Mouse (Mus musculus) MEL (cell line): ENCODE measurements around the gene Arhgef15. TPM values are rescaled to one million over a fixed set of nuclear protein-coding genes. Genes with fewer than 3 reads are reported as not detected.

ENCODE experiments used
- DNase-seq: peaks from one replicate; pipeline ENCODE4 v3.0.0; 2011; ENCODE audit warnings: low read depth, low spot score
- H3K27ac ChIP-seq: 2 replicates; pipeline ENCODE4 v1.5.1; 2012; ENCODE audit warnings: low read depth, mild to moderate bottlenecking, control low read depth, low read length, moderate library complexity; ENCODE audit not compliant: control insufficient read depth
- H3K27me3 ChIP-seq, 2 experiments: fragments of 150-350 bp in 1 of 2; sonication (generic) in 1 of 2; 2 replicates each; pipeline ENCODE4 v1.6.1; 2012; ENCODE audit warnings: low read length in 2 of 2, mild to moderate bottlenecking in 2 of 2, improper control_type of control experiment in 1 of 2, moderate library complexity in 1 of 2; ENCODE audit not compliant: insufficient read depth in 2 of 2, control insufficient read depth in 1 of 2
- H3K36me3 ChIP-seq, 2 experiments: 2 replicates each; pipeline ENCODE4 v1.6.1; 2012 to 2014; ENCODE audit warnings: low read length in 2 of 2, improper control_type of control experiment in 1 of 2, inconsistent platforms in 1 of 2, mild to moderate bottlenecking in 1 of 2; ENCODE audit not compliant: insufficient read depth in 2 of 2, control insufficient read depth in 1 of 2
- H3K4me1 ChIP-seq, 2 experiments: fragments of 150-350 bp in 1 of 2; sonication (generic) in 1 of 2; 2 replicates each; pipeline ENCODE4 v1.6.1; 2012; ENCODE audit warnings: low read length in 2 of 2, improper control_type of control experiment in 1 of 2, mild to moderate bottlenecking in 1 of 2; ENCODE audit not compliant: insufficient read depth in 2 of 2, control insufficient read depth in 1 of 2
- H3K4me3 ChIP-seq, 2 experiments: fragments of 150-350 bp in 1 of 2; sonication (generic) in 1 of 2; 2 replicates each; pipeline ENCODE4 v1.5.1; 2012; ENCODE audit warnings: low read depth in 2 of 2, low read length in 2 of 2, mild to moderate bottlenecking in 2 of 2, moderate library complexity in 2 of 2, control low read depth in 1 of 2, improper control_type of control experiment in 1 of 2; ENCODE audit not compliant: control insufficient read depth in 1 of 2, insufficient read depth in 1 of 2
- H3K79me2 ChIP-seq: 2 replicates; pipeline ENCODE4 v1.6.1; 2012; ENCODE audit warnings: mild to moderate bottlenecking, low read length, moderate library complexity; ENCODE audit not compliant: control insufficient read depth, poor library complexity, insufficient read depth
- H3K9ac ChIP-seq: 2 replicates; pipeline ENCODE4 v1.6.1; 2012; ENCODE audit warnings: low read depth, mild to moderate bottlenecking, control low read depth, low read length, moderate library complexity; ENCODE audit not compliant: control insufficient read depth, poor library complexity, severe bottlenecking
- H3K9me3 ChIP-seq: fragments of 150-350 bp; sonication (generic); replicated peaks from 2 replicates; pipeline ENCODE4 v1.6.1; 2012; ENCODE audit warnings: mild to moderate bottlenecking, low read length, improper control_type of control experiment, moderate library complexity; ENCODE audit not compliant: insufficient read depth
- CHD1 ChIP-seq: IDR thresholded peaks from 2 replicates; pipeline ENCODE4 v1.6.1; 2012; ENCODE audit warnings: low read depth, mild to moderate bottlenecking, inconsistent platforms, low read length, improper control_type of control experiment
- CHD2 ChIP-seq: IDR thresholded peaks from 2 replicates; pipeline ENCODE4 v1.6.1; 2011; ENCODE audit warnings: low read length, improper control_type of control experiment
- EP300 ChIP-seq, 2 experiments: IDR thresholded peaks; 2 replicates each; pipeline ENCODE4 v1.6.1; 2011; ENCODE audit warnings: improper control_type of control experiment in 2 of 2, low read length in 2 of 2, low read depth in 1 of 2, mild to moderate bottlenecking in 1 of 2
- HCFC1 ChIP-seq: IDR thresholded peaks from 2 replicates; pipeline ENCODE4 v1.6.1; 2012; ENCODE audit warnings: low read depth, mild to moderate bottlenecking, inconsistent platforms, low read length, improper control_type of control experiment, moderate library complexity
- JUND ChIP-seq: IDR thresholded peaks from 2 replicates; pipeline ENCODE4 v1.6.1; 2011; ENCODE audit warnings: low read depth, mild to moderate bottlenecking, improper control_type of control experiment, low read length
- MAFK ChIP-seq: IDR thresholded peaks from 2 replicates; pipeline ENCODE4 v1.6.1; 2011; ENCODE audit warnings: low read depth, mild to moderate bottlenecking, low read length, improper control_type of control experiment, borderline replicate concordance
- MAZ ChIP-seq: IDR thresholded peaks from 2 replicates; pipeline ENCODE4 v1.6.1; 2012; ENCODE audit warnings: low read depth, mild to moderate bottlenecking, inconsistent platforms, low read length, improper control_type of control experiment
- MXI1 ChIP-seq: IDR thresholded peaks from 2 replicates; pipeline ENCODE4 v1.6.1; 2011; ENCODE audit warnings: mild to moderate bottlenecking, low read depth, low read length, improper control_type of control experiment
- MYB ChIP-seq: IDR thresholded peaks from 2 replicates; pipeline ENCODE4 v1.6.1; 2011; ENCODE audit warnings: mild to moderate bottlenecking, low read depth, low read length, improper control_type of control experiment
- MYC ChIP-seq: IDR thresholded peaks from 2 replicates; pipeline ENCODE4 v1.6.1; 2011; ENCODE audit warnings: low read depth, mild to moderate bottlenecking, low read length, improper control_type of control experiment, moderate library complexity
- NRF1 ChIP-seq: IDR thresholded peaks from 2 replicates; pipeline ENCODE4 v1.6.1; 2014; ENCODE audit warnings: low read depth, mild to moderate bottlenecking, inconsistent platforms, low read length, improper control_type of control experiment, moderate library complexity; ENCODE audit not compliant: poor library complexity, insufficient read depth, severe bottlenecking
- POLR2AphosphoS2 ChIP-seq: IDR thresholded peaks from 2 replicates; pipeline ENCODE4 v1.6.1; 2011; ENCODE audit warnings: low read length, improper control_type of control experiment
- POLR2AphosphoS5 ChIP-seq: IDR thresholded peaks from 2 replicates; pipeline ENCODE4 v1.6.1; 2012; ENCODE audit warnings: low read depth, borderline replicate concordance, mild to moderate bottlenecking, inconsistent platforms, low read length, moderate library complexity, mixed read lengths
- RAD21 ChIP-seq: IDR thresholded peaks from 2 replicates; pipeline ENCODE4 v1.6.1; 2011; ENCODE audit warnings: mild to moderate bottlenecking, low read depth, low read length, improper control_type of control experiment
- RCOR1 ChIP-seq: IDR thresholded peaks from 2 replicates; pipeline ENCODE4 v1.6.1; 2012; ENCODE audit warnings: low read depth, mild to moderate bottlenecking, inconsistent platforms, low read length, improper control_type of control experiment
- SIN3A ChIP-seq: IDR thresholded peaks from 2 replicates; pipeline ENCODE4 v1.6.1; 2012; ENCODE audit warnings: low read length, improper control_type of control experiment, inconsistent platforms
- SMC3 ChIP-seq: IDR thresholded peaks from 2 replicates; pipeline ENCODE4 v1.6.1; 2011; ENCODE audit warnings: low read depth, low read length, improper control_type of control experiment
- USF1 ChIP-seq: IDR thresholded peaks from 2 replicates; pipeline ENCODE4 v1.6.1; 2014; ENCODE audit warnings: low read depth, mild to moderate bottlenecking, inconsistent platforms, low read length, improper control_type of control experiment, moderate library complexity
- ZC3H11A ChIP-seq: IDR thresholded peaks from 2 replicates; pipeline ENCODE4 v1.6.1; 2012; ENCODE audit warnings: low read depth, mild to moderate bottlenecking, inconsistent platforms, low read length, improper control_type of control experiment
- ZKSCAN1 ChIP-seq: IDR thresholded peaks from 2 replicates; pipeline ENCODE4 v1.6.1; 2012; ENCODE audit warnings: low read depth, mild to moderate bottlenecking, inconsistent platforms, low read length, improper control_type of control experiment, moderate library complexity
- polyA plus RNA-seq, 2 experiments: library from polyadenylated mRNA; stranded (reverse) in 1 of 2; unstranded in 1 of 2; fragments of >175 nt in 1 of 2; fragments of >200 nt in 1 of 2; gene quantifications; 2 replicates each; pipeline versions ENCODE4 v1.2.1 to v1.2.4; 2012; ENCODE audit warnings: low replicate concordance in 2 of 2, low read depth in 1 of 2; ENCODE audit not compliant: insufficient read length in 2 of 2, insufficient read depth in 1 of 2, missing spikeins in 1 of 2
- total RNA-seq: library from RNA; depleted of rRNA; stranded (reverse); fragments of 300-350 nt; gene quantifications from 2 replicates; pipeline ENCODE4 v1.2.3, GENCODE M21; 2012

Gene Arhgef15
- total and polyA plus RNA-seq, 3 experiments = 0.23 to 0.74 TPM; not detected in 1

- TF ChIP-seq CHD1 (no peak), RAD21 (no peak), MXI1 (no peak), EP300 (IDR thresholded peaks at IDR 0.05; ENCODE audit: low read depth in 1 of 2, low read length in 2 of 2) (peak; percentile 87 to 94), NRF1 (no peak), JUND (0 out of 2 replicates have a peak, but pooled peaks have one; percentile 57), MAFK (peak; percentile 75; the same call in 1 of the 2 replicates), POLR2AphosphoS2 (no peak), SIN3A (peak; percentile 60; the same call in 1 of the 2 replicates), CHD2 (no peak), ZKSCAN1 (no peak), POLR2AphosphoS5 (no peak), MAZ (no peak), MYB (peak; percentile 62), MYC (0 out of 2 replicates have a peak, but pooled peaks have one; percentile 1), HCFC1 (no peak), SMC3 (no peak), ZC3H11A (no peak)
Measured at GRCm38 (mm10) chr11:68898790-68899189, 58.5 kb downstream of the Arhgef15 start (continued).

GRCm38 (mm10) chr11:68897838-68898237 is 59.4 kb downstream of the Arhgef15 start:
- peaks cover 6 to 33% of the 10 kb centered on the region in 2 experiments for H3K36me3 ChIP-seq
- H3K4me1 ChIP-seq = peaks cover 3 to 45% of the 10 kb centered on the region in 2 experiments; a peak in 3 of 4 replicates
- peak; percentile 53; the same call in 1 of the 2 replicates for TF ChIP-seq USF1
- no peak for TF ChIP-seq RCOR1
- TF ChIP-seq, all 39 proteins: peak for 1
- H3K9ac ChIP-seq = peak overlapping the region; percentile 31
- peak overlapping the region; percentile 92 for H3K27ac ChIP-seq
- peaks cover 13% of the 10 kb centered on the region for H3K79me2 ChIP-seq
- H3K4me3 ChIP-seq = no peak overlapping the region
- DNase-seq = no peak
- no peaks in the 10 kb centered on the region for H3K9me3 ChIP-seq
- H3K27me3 ChIP-seq = no peaks in the 10 kb centered on the region
